Mouse (Mus musculus) ES-E14 (cell line): ENCODE data around the gene Zcchc8.

ENCODE experiments used
- CHD2 ChIP-seq: IDR thresholded peaks from 2 replicates; pipeline ENCODE4 v1.6.1; 2014; ENCODE audit warnings: mild to moderate bottlenecking, low read depth, low read length, inconsistent platforms
- MAFK ChIP-seq: IDR thresholded peaks from 2 replicates; pipeline ENCODE4 v1.6.1; 2014; ENCODE audit warnings: mild to moderate bottlenecking, low read depth, low read length, inconsistent platforms; ENCODE audit not compliant: insufficient read depth
- ZC3H11A ChIP-seq: IDR thresholded peaks from 2 replicates; pipeline ENCODE4 v1.6.1; 2012; ENCODE audit warnings: low read depth, mild to moderate bottlenecking, inconsistent platforms, low read length, borderline replicate concordance
- ZNF384 ChIP-seq: IDR thresholded peaks from 2 replicates; pipeline ENCODE4 v1.6.1; 2012; ENCODE audit warnings: low read depth, low read length, inconsistent platforms

- no peak for TF ChIP-seq ZC3H11A
- TF ChIP-seq ZNF384: no peak
- no peak for TF ChIP-seq CHD2
- no peak for TF ChIP-seq MAFK
Measured at GRCm38 (mm10) chr5:123694468-123694867, 26.4 kb downstream of the Zcchc8 start.
